Mouse (Mus musculus): ENCODE measurements at regions not wholly inside any gene's neighbourhood (a gene's known extent, or its start where the extent isn't known, plus 50 kb on each side); places are given as distances from the start of the nearest gene placed in this dataset.

GRCm38 (mm10) chr1:35850191-35850545, 218.0 kb upstream of the Hs6st1 start:
- no peaks in the 10 kb centered on the region for H3K9me3 ChIP-seq
- no peak overlapping the region for H3K9ac ChIP-seq (replicated peaks)
- H3K4me2 ChIP-seq (replicated peaks) = no peak overlapping the region
- H3K4me3 ChIP-seq = no peak overlapping the region
- no peaks in the 10 kb centered on the region for H3K36me3 ChIP-seq
- no peak for ATAC-seq (ENCODE audit: low FRiP score, low read depth)
- H3K27ac ChIP-seq (replicated peaks) = no peak overlapping the region
- H3K4me1 ChIP-seq = no peaks in the 10 kb centered on the region
- WGBS = 90% methylated on average over 8 of the region's 8 CpGs
- H3K27me3 ChIP-seq = no peaks in the 10 kb centered on the region

DNA sequence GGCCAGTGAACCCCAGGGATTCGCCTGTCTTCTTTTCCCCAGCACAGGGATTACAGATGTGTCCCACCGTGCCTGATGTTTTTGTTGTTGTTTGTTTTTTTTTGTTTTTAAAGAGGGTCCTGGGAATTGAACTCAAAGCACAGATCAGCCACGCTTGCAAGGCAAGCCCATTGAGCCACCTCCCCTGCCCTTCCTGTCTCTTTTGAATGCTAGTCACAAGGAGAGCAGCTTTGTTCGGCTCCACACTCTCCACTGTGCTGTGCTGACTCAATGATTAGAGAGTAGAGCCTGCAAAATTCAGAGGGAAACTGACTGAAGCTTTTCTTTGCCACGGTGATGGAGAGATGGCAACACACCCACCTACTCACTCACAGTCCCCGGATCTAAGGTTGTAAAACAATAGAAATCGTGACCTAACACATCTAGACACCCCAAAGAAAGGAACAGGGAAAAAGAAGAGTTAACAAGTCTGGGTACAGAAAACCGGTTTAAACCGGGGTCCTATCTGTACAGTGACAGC, 217.6 kb upstream of the Hs6st1 start:
- no peak for ATAC-seq (ENCODE audit: low FRiP score, low read depth)
- no peak overlapping the region for H3K9ac ChIP-seq (replicated peaks)
- no peaks in the 10 kb centered on the region for H3K4me1 ChIP-seq
- H3K4me2 ChIP-seq (replicated peaks) = no peak overlapping the region
- H3K27me3 ChIP-seq = no peaks in the 10 kb centered on the region
- WGBS = 67% methylated on average over 9 of the region's 9 CpGs
- no peaks in the 10 kb centered on the region for H3K9me3 ChIP-seq
- no peaks in the 10 kb centered on the region for H3K36me3 ChIP-seq
- H3K4me3 ChIP-seq = no peak overlapping the region
- H3K27ac ChIP-seq (replicated peaks) = no peak overlapping the region

- 97% methylated on average over 4 of the region's 4 CpGs for WGBS
- Histone ChIP-seq H3K36me3 (no peaks in the 10 kb centered on the region), H3K9ac (replicated peaks) (no peak overlapping the region), H3K4me3 (no peak overlapping the region), H3K9me3 (no peaks in the 10 kb centered on the region), H3K4me1 (no peaks in the 10 kb centered on the region), H3K4me2 (replicated peaks) (no peak overlapping the region), H3K27me3 (no peaks in the 10 kb centered on the region), H3K27ac (replicated peaks) (no peak overlapping the region)
- ATAC-seq (ENCODE audit: low FRiP score, low read depth) = no peak
Measured at GRCm38 (mm10) chr1:35851681-35852409, 216.4 kb upstream of the Hs6st1 start.

DNA sequence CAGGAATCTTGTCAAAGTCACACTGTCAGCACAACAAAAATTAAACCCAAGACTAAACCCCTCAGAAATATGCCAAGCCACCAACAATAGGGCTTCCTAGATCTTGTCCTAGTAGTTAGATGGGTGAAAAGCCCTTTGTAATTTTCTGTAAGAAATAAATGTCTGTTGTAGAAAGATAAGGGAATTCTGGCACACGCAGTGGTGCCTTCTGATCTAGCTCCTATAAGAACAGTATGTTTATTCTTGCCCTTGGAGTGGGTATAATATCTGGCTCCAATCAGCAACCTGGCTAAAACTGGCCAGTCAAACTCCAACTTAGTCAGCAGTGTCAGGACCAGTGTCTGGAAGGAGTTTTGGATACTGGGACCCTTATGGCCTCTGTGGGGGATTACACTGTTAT, 215.2 kb upstream of the Hs6st1 start:
- H3K9ac ChIP-seq (replicated peaks) = no peak overlapping the region
- H3K27ac ChIP-seq (replicated peaks) = no peak overlapping the region
- no peaks in the 10 kb centered on the region for H3K4me1 ChIP-seq
- 95% methylated on average over 1 of the region's 1 CpGs for WGBS
- H3K9me3 ChIP-seq = no peaks in the 10 kb centered on the region
- H3K4me2 ChIP-seq (replicated peaks) = no peak overlapping the region
- no peak for ATAC-seq (ENCODE audit: low FRiP score, low read depth)
- no peak overlapping the region for H3K4me3 ChIP-seq
- no peaks in the 10 kb centered on the region for H3K27me3 ChIP-seq
- H3K36me3 ChIP-seq = no peaks in the 10 kb centered on the region

GRCm38 (mm10) chr1:35855650-35856049, 212.6 kb upstream of the Hs6st1 start:
- Histone ChIP-seq H3K9ac (replicated peaks) (no peak overlapping the region), H3K36me3 (no peaks in the 10 kb centered on the region), H3K4me2 (replicated peaks) (no peak overlapping the region), H3K4me3 (no peak overlapping the region), H3K4me1 (no peaks in the 10 kb centered on the region), H3K9me3 (no peaks in the 10 kb centered on the region), H3K27me3 (no peaks in the 10 kb centered on the region), H3K27ac (replicated peaks) (no peak overlapping the region)
- ATAC-seq (ENCODE audit: low FRiP score, low read depth) = no peak
- 90% methylated on average over 4 of the region's 4 CpGs for WGBS

DNA sequence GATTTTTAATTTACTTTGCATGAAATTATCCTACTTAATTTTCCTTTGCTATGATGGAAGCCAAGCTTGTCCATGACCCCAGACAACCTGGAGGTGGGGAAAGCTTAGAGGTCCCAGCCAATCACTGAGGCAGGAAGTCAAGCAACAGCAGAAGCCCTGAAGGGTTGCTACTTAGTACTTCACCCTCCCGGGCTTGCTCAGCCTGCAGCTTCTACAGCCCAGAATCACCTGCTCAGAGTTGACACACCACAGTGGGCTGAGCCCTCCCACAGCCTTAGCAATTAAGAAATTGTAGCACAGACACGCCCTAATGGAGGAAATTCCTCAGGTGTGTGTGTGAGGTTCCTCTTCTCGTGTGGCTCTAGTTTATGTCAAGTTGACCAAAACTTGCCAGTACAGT, 209.9 kb upstream of the Hs6st1 start:
- Histone ChIP-seq H3K9me3 (no peaks in the 10 kb centered on the region), H3K4me2 (replicated peaks) (no peak overlapping the region), H3K4me3 (no peak overlapping the region), H3K36me3 (no peaks in the 10 kb centered on the region), H3K27ac (replicated peaks) (no peak overlapping the region), H3K9ac (replicated peaks) (no peak overlapping the region), H3K27me3 (no peaks in the 10 kb centered on the region), H3K4me1 (no peaks in the 10 kb centered on the region)
- no peak for ATAC-seq (ENCODE audit: low FRiP score, low read depth)
- 81% methylated on average over 3 of the region's 3 CpGs for WGBS

GRCm38 (mm10) chr1:35860779-35861178, 207.4 kb upstream of the Hs6st1 start:
- 94% methylated on average over 5 of the region's 5 CpGs for whole genome bisulfite sequencing
- no peak overlapping the region for H3K27ac ChIP-seq (replicated peaks)
- H3K9ac ChIP-seq (replicated peaks) = no peak overlapping the region
- H3K9me3 ChIP-seq = no peaks in the 10 kb centered on the region
- H3K36me3 ChIP-seq = no peaks in the 10 kb centered on the region
- no peak for ATAC-seq (ENCODE audit: low FRiP score, low read depth)
- H3K4me3 ChIP-seq = no peak overlapping the region
- H3K27me3 ChIP-seq = no peaks in the 10 kb centered on the region
- no peak overlapping the region for H3K4me2 ChIP-seq (replicated peaks)
- H3K4me1 ChIP-seq = no peaks in the 10 kb centered on the region

- Histone ChIP-seq H3K4me1 (no peaks in the 10 kb centered on the region), H3K9me3 (no peaks in the 10 kb centered on the region), H3K4me2 (replicated peaks) (no peak overlapping the region), H3K4me3 (no peak overlapping the region), H3K27ac (replicated peaks) (no peak overlapping the region), H3K27me3 (no peaks in the 10 kb centered on the region), H3K36me3 (no peaks in the 10 kb centered on the region), H3K9ac (replicated peaks) (no peak overlapping the region)
- 96% methylated on average over 5 of the region's 5 CpGs for WGBS
- ATAC-seq (ENCODE audit: low FRiP score, low read depth) = no peak
Measured at GRCm38 (mm10) chr1:35862196-35862595, 206.0 kb upstream of the Hs6st1 start.

- Histone ChIP-seq H3K4me3 (no peak overlapping the region), H3K4me1 (no peaks in the 10 kb centered on the region), H3K27ac (replicated peaks) (no peak overlapping the region), H3K27me3 (no peaks in the 10 kb centered on the region), H3K9me3 (no peaks in the 10 kb centered on the region), H3K36me3 (no peaks in the 10 kb centered on the region), H3K9ac (replicated peaks) (no peak overlapping the region), H3K4me2 (replicated peaks) (no peak overlapping the region)
- 85% methylated on average over 2 of the region's 2 CpGs for WGBS
- ATAC-seq (ENCODE audit: low FRiP score, low read depth) = no peak
Measured at GRCm38 (mm10) chr1:35862661-35863060, 205.5 kb upstream of the Hs6st1 start.

DNA sequence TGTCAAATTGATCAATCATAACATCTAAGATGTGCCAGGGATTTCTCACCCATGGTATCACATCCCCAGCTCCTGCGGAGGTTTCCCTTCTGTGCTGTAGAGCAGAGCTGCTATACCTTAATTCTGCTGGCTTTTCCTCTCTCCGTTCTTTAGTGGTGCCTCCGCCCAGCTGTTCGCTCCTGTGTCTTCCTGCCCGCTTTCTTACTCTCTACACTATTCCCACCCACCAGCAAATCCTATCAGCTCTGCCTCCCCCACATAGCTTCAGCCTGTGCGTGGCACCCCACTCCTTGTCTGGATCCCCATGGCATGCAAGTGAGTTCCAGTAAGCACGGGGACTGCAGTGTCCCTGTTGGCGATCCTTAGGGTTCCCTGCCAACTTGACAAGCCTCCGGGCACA, 204.0 kb upstream of the Hs6st1 start:
- H3K27ac ChIP-seq (replicated peaks) = no peak overlapping the region
- H3K4me1 ChIP-seq = peaks cover 2% of the 10 kb centered on the region
- no peak overlapping the region for H3K9ac ChIP-seq (replicated peaks)
- H3K36me3 ChIP-seq = no peaks in the 10 kb centered on the region
- WGBS = 90% methylated on average over 9 of the region's 9 CpGs
- no peak overlapping the region for H3K4me3 ChIP-seq
- H3K27me3 ChIP-seq = no peaks in the 10 kb centered on the region
- no peaks in the 10 kb centered on the region for H3K9me3 ChIP-seq
- no peak overlapping the region for H3K4me2 ChIP-seq (replicated peaks)
- no peak for ATAC-seq (ENCODE audit: low FRiP score, low read depth)

- no peak overlapping the region for H3K4me2 ChIP-seq (replicated peaks)
- H3K27me3 ChIP-seq = no peaks in the 10 kb centered on the region
- no peaks in the 10 kb centered on the region for H3K36me3 ChIP-seq
- no peaks in the 10 kb centered on the region for H3K9me3 ChIP-seq
- H3K4me3 ChIP-seq = no peak overlapping the region
- ATAC-seq (ENCODE audit: low FRiP score, low read depth) = no peak
- no peak overlapping the region for H3K27ac ChIP-seq (replicated peaks)
- 85% methylated on average over 6 of the region's 6 CpGs for WGBS
- H3K4me1 ChIP-seq = peaks cover 10% of the 10 kb centered on the region
- no peak overlapping the region for H3K9ac ChIP-seq (replicated peaks)
Measured at GRCm38 (mm10) chr1:35865263-35865662, 202.9 kb upstream of the Hs6st1 start.

DNA sequence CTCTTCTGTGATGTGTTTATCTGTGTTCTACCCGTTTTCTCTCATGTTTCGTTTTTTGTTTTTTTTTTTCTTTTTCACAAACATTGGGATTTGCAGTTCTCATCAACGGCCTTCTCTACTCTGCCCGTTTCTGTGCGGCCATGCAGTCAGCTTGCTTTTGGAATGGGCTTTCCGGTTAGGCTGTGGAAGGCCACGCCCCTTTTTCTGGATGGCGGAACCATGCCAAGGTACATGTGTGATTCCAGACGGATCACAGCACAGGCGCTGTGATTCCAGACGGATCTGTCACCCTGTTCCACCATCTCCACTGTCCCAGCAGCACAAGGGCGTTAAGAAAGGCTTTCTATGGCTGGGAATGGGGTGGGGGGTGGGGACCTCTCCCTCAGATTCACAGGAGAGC, 201.6 kb upstream of the Hs6st1 start:
- Histone ChIP-seq H3K27ac (replicated peaks) (no peak overlapping the region), H3K9me3 (no peaks in the 10 kb centered on the region), H3K4me1 (peaks cover 18% of the 10 kb centered on the region), H3K36me3 (no peaks in the 10 kb centered on the region), H3K4me3 (no peak overlapping the region), H3K4me2 (replicated peaks) (no peak overlapping the region), H3K27me3 (no peaks in the 10 kb centered on the region), H3K9ac (replicated peaks) (no peak overlapping the region)
- 91% methylated on average over 12 of the region's 12 CpGs for WGBS
- ATAC-seq (ENCODE audit: low FRiP score, low read depth) = no peak

Data from midbrain, embryonic 12.5 days (tissue).